Comparison of ENCODE assay signal across 15 mouse cellular contexts in the genomic region with DNA sequence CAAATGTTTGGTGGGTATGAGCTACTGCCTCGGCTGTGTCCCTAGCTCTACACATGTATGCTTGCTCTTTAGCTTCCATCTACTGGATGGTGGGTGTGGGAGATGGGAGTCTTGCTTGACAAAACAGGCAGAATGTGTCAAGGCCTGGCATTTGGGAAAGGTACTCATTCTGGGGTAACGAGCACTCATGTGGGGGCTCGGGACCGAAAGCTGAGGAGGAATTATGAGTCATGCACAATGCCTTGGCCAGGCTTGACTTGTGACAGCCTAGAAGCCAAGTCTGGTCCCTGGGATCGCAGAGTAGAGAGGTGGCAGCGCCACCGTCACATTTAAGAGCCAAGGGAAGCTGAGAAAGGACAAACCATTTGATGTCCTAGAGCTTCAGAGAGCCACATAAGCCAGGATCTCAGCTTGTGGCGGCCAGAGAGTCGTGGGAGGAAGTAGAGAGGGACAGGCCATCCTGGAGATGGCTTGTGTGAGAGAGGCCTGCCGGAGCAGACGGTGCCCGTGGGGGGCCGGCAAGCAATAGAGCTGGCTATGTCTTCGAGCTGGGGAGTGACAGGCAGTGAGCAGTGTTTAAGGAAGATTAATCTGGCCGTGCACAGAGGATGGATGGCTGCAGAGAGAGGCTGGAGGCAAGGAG. TPM values are rescaled to one million over a fixed set of nuclear protein-coding genes. Genes with fewer than 3 reads are reported as not detected.
A peak's percentile ranks its signal among the peaks of the same experiment; 100 is the strongest.
DNase-seq lines count a peak whose midpoint lies in the region; ATAC-seq and TF ChIP-seq lines count a peak whose summit lies in the region.
"Had no signal": no experiment of that assay in that cellular context is flagged by ENCODE, and none has a peak within 500 bp of the region (broad histone marks: within the 10 kb centered on the region; RNA-seq: fewer than 3 reads in every experiment).

No protein-coding gene starts in this region.

- H3K27me3 ChIP-seq in forebrain, embryonic 10.5 days (ENCODE audit: poor library complexity, severe bottlenecking) = peaks cover 100% of the 10 kb centered on the region
- H3K27me3 ChIP-seq in forebrain, embryonic 14.5 days (replicated peaks; ENCODE audit: control insufficient read depth, insufficient read depth, low read length) = 0 out of 2 replicates have a peak, but pooled peaks cover 4% of the 10 kb centered on the region
- peaks cover 78% of the 10 kb centered on the region for H3K27me3 ChIP-seq in midbrain, embryonic 13.5 days
- peaks cover 45% of the 10 kb centered on the region for H3K27me3 ChIP-seq in midbrain, embryonic 14.5 days (ENCODE audit: control insufficient read depth, insufficient read depth, low read length)
- no peaks in the 10 kb centered on the region for H3K27me3 ChIP-seq in hindbrain, postnatal 0 days (ENCODE audit: insufficient read depth, low read length)

- ATAC-seq in forebrain, embryonic 14.5 days = no peak
- no peak for ATAC-seq in midbrain, embryonic 13.5 days
- ATAC-seq in midbrain, embryonic 14.5 days (ENCODE audit: low FRiP score, low TSS enrichment) = no peak
- ATAC-seq in hindbrain, postnatal 0 days = no peak
- ATAC-seq in erythroblast, adult 5-6 weeks (replicated peaks; ENCODE audit: low FRiP score, poor library complexity, severe bottlenecking) = no peak
- ATAC-seq: liver, postnatal 0 days had no signal

- H3K27ac ChIP-seq in forebrain, embryonic 10.5 days = 0 out of 2 replicates have a peak overlapping the region, but pooled peaks have one; percentile 48
- H3K27ac ChIP-seq in forebrain, embryonic 14.5 days (ENCODE audit: low read depth, low read length) = no peak overlapping the region; the same call in 1 of the 2 replicates
- H3K27ac ChIP-seq in midbrain, embryonic 13.5 days = peak overlapping the region; percentile 42; the same call in 1 of the 2 replicates
- no peak overlapping the region for H3K27ac ChIP-seq in midbrain, embryonic 14.5 days (replicated peaks; ENCODE audit: low read depth, low read length)
- H3K27ac ChIP-seq in hindbrain, postnatal 0 days = peak overlapping the region; percentile 56; the same call in 1 of the 2 replicates
- H3K27ac ChIP-seq: embryonic facial prominence, embryonic 15.5 days; heart, embryonic 13.5 days; limb, embryonic 13.5 days had no signal

- no peak overlapping the region for H3K4me3 ChIP-seq in forebrain, embryonic 10.5 days
- H3K4me3 ChIP-seq in forebrain, embryonic 14.5 days (ENCODE audit: low read depth, low read length) = no peak overlapping the region
- H3K4me3 ChIP-seq in midbrain, embryonic 13.5 days (replicated peaks) = no peak overlapping the region
- no peak overlapping the region for H3K4me3 ChIP-seq in midbrain, embryonic 14.5 days (replicated peaks; ENCODE audit: low read depth, low read length)
- no peak overlapping the region for H3K4me3 ChIP-seq in hindbrain, postnatal 0 days (ENCODE audit: low read length)
- H3K4me3 ChIP-seq: embryonic facial prominence, embryonic 15.5 days; heart, embryonic 13.5 days; limb, embryonic 13.5 days; myocyte had no signal

- no peak overlapping the region for H3K4me2 ChIP-seq in forebrain, embryonic 14.5 days (ENCODE audit: low read length)
- no peak overlapping the region for H3K4me2 ChIP-seq in midbrain, embryonic 13.5 days (replicated peaks)
- H3K4me2 ChIP-seq in midbrain, embryonic 14.5 days (ENCODE audit: low read length) = no peak overlapping the region
- no peak overlapping the region for H3K4me2 ChIP-seq in hindbrain, postnatal 0 days (ENCODE audit: low read depth, low read length)
- H3K4me2 ChIP-seq: embryonic facial prominence, embryonic 15.5 days; heart, embryonic 13.5 days; limb, embryonic 13.5 days had no signal

- DNase-seq in forebrain, embryonic 10.5 days (ENCODE audit: extremely low spot score, low spot score) = no peak
- no peak for DNase-seq in forebrain, embryonic 14.5 days (ENCODE audit: low spot score)
- DNase-seq in midbrain, embryonic 14.5 days = no peak
- DNase-seq in cerebellum, postnatal 36 days = peak; percentile 87 to 91
- peak; percentile 36 for DNase-seq in hindbrain, postnatal 0 days (ENCODE audit: low spot score)
- DNase-seq in thymus, adult 18-20 months = no peak
- DNase-seq: layer of hippocampus, adult 9-11 months; liver, postnatal 0 days; thymus, postnatal 4 days had no signal

- H3K4me1 ChIP-seq in forebrain, embryonic 10.5 days = peaks cover 78% of the 10 kb centered on the region
- H3K4me1 ChIP-seq in forebrain, embryonic 14.5 days (ENCODE audit: control insufficient read depth, insufficient read depth, low read length) = peaks cover 6% of the 10 kb centered on the region
- H3K4me1 ChIP-seq in midbrain, embryonic 13.5 days (replicated peaks) = peaks cover 55% of the 10 kb centered on the region
- H3K4me1 ChIP-seq in midbrain, embryonic 14.5 days (ENCODE audit: control insufficient read depth, insufficient read depth, low read length) = peaks cover 20% of the 10 kb centered on the region
- H3K4me1 ChIP-seq in hindbrain, postnatal 0 days (ENCODE audit: insufficient read depth, low read length) = peaks cover 16% of the 10 kb centered on the region

- no peaks in the 10 kb centered on the region for H3K9me3 ChIP-seq in forebrain, embryonic 10.5 days
- no peaks in the 10 kb centered on the region for H3K9me3 ChIP-seq in forebrain, embryonic 14.5 days (replicated peaks; ENCODE audit: control insufficient read depth, low read length)
- H3K9me3 ChIP-seq in midbrain, embryonic 13.5 days = no peaks in the 10 kb centered on the region
- no peaks in the 10 kb centered on the region for H3K9me3 ChIP-seq in midbrain, embryonic 14.5 days (ENCODE audit: control insufficient read depth, low read length)
- no peaks in the 10 kb centered on the region for H3K9me3 ChIP-seq in hindbrain, postnatal 0 days (ENCODE audit: low read length)
- H3K9me3 ChIP-seq: embryonic facial prominence, embryonic 15.5 days; heart, embryonic 13.5 days; limb, embryonic 13.5 days had no signal

- H3K36me3 ChIP-seq in forebrain, embryonic 10.5 days (replicated peaks) = no peaks in the 10 kb centered on the region
- no peaks in the 10 kb centered on the region for H3K36me3 ChIP-seq in forebrain, embryonic 14.5 days (ENCODE audit: control insufficient read depth, insufficient read depth, low read length)
- H3K36me3 ChIP-seq in midbrain, embryonic 13.5 days = no peaks in the 10 kb centered on the region
- H3K36me3 ChIP-seq in midbrain, embryonic 14.5 days (ENCODE audit: control insufficient read depth, insufficient read depth, low read length) = no peaks in the 10 kb centered on the region
- H3K36me3 ChIP-seq in hindbrain, postnatal 0 days (ENCODE audit: insufficient read depth, low read length) = no peaks in the 10 kb centered on the region
- H3K36me3 ChIP-seq: embryonic facial prominence, embryonic 15.5 days; heart, embryonic 13.5 days; limb, embryonic 13.5 days had no signal

- no peak overlapping the region; the same call in 1 of the 2 replicates for H3K9ac ChIP-seq in forebrain, embryonic 14.5 days (ENCODE audit: low read length)
- H3K9ac ChIP-seq in midbrain, embryonic 13.5 days (replicated peaks) = no peak overlapping the region
- no peak overlapping the region for H3K9ac ChIP-seq in midbrain, embryonic 14.5 days (replicated peaks; ENCODE audit: low read length)
- no peak overlapping the region for H3K9ac ChIP-seq in hindbrain, postnatal 0 days (replicated peaks; ENCODE audit: low read length)
- H3K9ac ChIP-seq: embryonic facial prominence, embryonic 15.5 days; heart, embryonic 13.5 days; limb, embryonic 13.5 days; liver, postnatal 0 days had no signal

- WGBS in forebrain, embryonic 10.5 days = 47% methylated on average over 15 of the region's 15 CpGs
- WGBS in forebrain, embryonic 14.5 days = 33% methylated on average over 15 of the region's 15 CpGs
- WGBS in midbrain, embryonic 13.5 days = 40% methylated on average over 15 of the region's 15 CpGs
- 44% methylated on average over 15 of the region's 15 CpGs for WGBS in midbrain, embryonic 14.5 days
- 39% methylated on average over 15 of the region's 15 CpGs for WGBS in hindbrain, postnatal 0 days

- TF ChIP-seq CTCF in hindbrain, postnatal 0 days (IDR thresholded peaks at IDR 0.05; ENCODE audit: low read depth) = no peak

RNA-seq across cellular contexts. Expression of a gene that starts 10.0 kb away (rescaled TPM):
- polyA plus RNA-seq in forebrain, embryonic 10.5 days (2016; fragmentation: Nextera tagmentation; extraction: Ambion mirVana) = 2.4 TPM in 2 replicates
- 12.3 and 16.2 TPM in 2 replicates for polyA plus RNA-seq in forebrain, embryonic 14.5 days (2014; fragmentation: Nextera tagmentation; extraction: Ambion mirVana)
- polyA plus RNA-seq in midbrain, embryonic 13.5 days (2015; fragmentation: Nextera tagmentation; extraction: Ambion mirVana) = 5.9 and 7.3 TPM in 2 replicates
- 12.6 and 15.9 TPM in 2 replicates for polyA plus RNA-seq in midbrain, embryonic 14.5 days (2014; fragmentation: Nextera tagmentation; extraction: Ambion mirVana)
- 49.9 and 53.0 TPM in 2 replicates for total RNA-seq in hindbrain, postnatal 0 days (2014; rRNA removed)
- 10.5 and 11.7 TPM in 2 replicates for polyA plus RNA-seq in hindbrain, postnatal 0 days (2015; fragmentation: Nextera tagmentation; extraction: Ambion mirVana)
- total RNA-seq in erythroblast, adult 5-6 weeks (2015; ENCODE audit: low replicate concordance) = 1.9 and 10.8 TPM in 2 replicates
- total RNA-seq in erythroblast, adult 5-6 weeks (2017; ENCODE audit: low replicate concordance) = 0.77 and 3.8 TPM in 2 replicates

Comparison
In these comparisons a context has a peak if more than half of its experiments do, and no peak if none do; other contexts are left out.
1. H3K27ac ChIP-seq: peak in forebrain, embryonic 10.5 days (single experiment), midbrain, embryonic 13.5 days (single experiment) and hindbrain, postnatal 0 days (single experiment); none in forebrain, embryonic 14.5 days (single experiment) and midbrain, embryonic 14.5 days (single experiment).
2. DNase-seq: peak in cerebellum, postnatal 36 days (2 of 2) and hindbrain, postnatal 0 days (single experiment); none in forebrain, embryonic 10.5 days (single experiment), forebrain, embryonic 14.5 days (single experiment), midbrain, embryonic 14.5 days (single experiment) and thymus, adult 18-20 months (0 of 2).